Mouse (Mus musculus) midbrain, embryonic 14.5 days (tissue): Measurements from ENCODE around the gene Krtap19-4. TPM values are rescaled to one million over a fixed set of nuclear protein-coding genes. Genes with fewer than 3 reads are reported as not detected.
A peak's percentile ranks its signal among the peaks of the same experiment; 100 is the strongest.

ENCODE experiments used
- ATAC-seq: fragments of 200-750 bp; cut with Nextera tagmentation; 2 replicates; pipeline ENCODE4 v1.8.0; 2017; ENCODE audit warnings: moderate number of reproducible peaks, moderate library complexity; ENCODE audit not compliant: low FRiP score, low TSS enrichment
- DNase-seq: peaks from one replicate; pipeline ENCODE4 v3.0.0-alpha.2; 2015
- H3K27ac ChIP-seq: fragments of 300-500 bp; sonication (generic); replicated peaks from 2 replicates; pipeline ENCODE4 v1.5.1; 2014; ENCODE audit warnings: mild to moderate bottlenecking, low read depth, low read length, moderate library complexity
- H3K27me3 ChIP-seq: fragments of 300-500 bp; sonication (generic); 2 replicates; pipeline ENCODE4 v1.6.1; 2014; ENCODE audit warnings: low read length, control low read depth, mixed read lengths; ENCODE audit not compliant: control insufficient read depth, insufficient read depth
- H3K36me3 ChIP-seq: fragments of 300-500 bp; sonication (generic); 2 replicates; pipeline ENCODE4 v1.6.1; 2014; ENCODE audit warnings: low read length, control low read depth; ENCODE audit not compliant: control insufficient read depth, insufficient read depth
- H3K4me1 ChIP-seq: fragments of 300-500 bp; sonication (generic); 2 replicates; pipeline ENCODE4 v1.6.1; 2014; ENCODE audit warnings: mild to moderate bottlenecking, antibody characterized with exemption, low read length, control low read depth; ENCODE audit not compliant: control insufficient read depth, insufficient read depth
- H3K4me2 ChIP-seq: fragments of 300-500 bp; sonication (generic); 2 replicates; pipeline ENCODE4 v1.6.1; 2014; ENCODE audit warnings: mild to moderate bottlenecking, low read length, moderate library complexity
- H3K4me3 ChIP-seq: fragments of 300-500 bp; sonication (generic); replicated peaks from 2 replicates; pipeline ENCODE4 v1.5.1; 2014; ENCODE audit warnings: low read depth, low read length
- H3K9ac ChIP-seq: fragments of 300-500 bp; sonication (generic); replicated peaks from 2 replicates; pipeline ENCODE4 v1.6.1; 2014; ENCODE audit warnings: mild to moderate bottlenecking, low read length, moderate library complexity
- H3K9me3 ChIP-seq: fragments of 300-500 bp; sonication (generic); 2 replicates; pipeline ENCODE4 v1.6.1; 2016; ENCODE audit warnings: low read length, control low read depth, mixed read lengths; ENCODE audit not compliant: control insufficient read depth
- WGBS: fragments of 180-500 bp; shearing (Covaris S2); extraction: QIAGEN DNeasy Blood & Tissue Kit; methylation state at CpG from one replicate; pipeline ENCODE4 v1.1.7; 2014; 5-methylcytosine and 5-hydroxymethylcytosine counted together
- polyA plus RNA-seq: library from polyadenylated mRNA; unstranded; fragments of >200 nt; fragmentation: Nextera tagmentation; extraction: Ambion mirVana; gene quantifications from 2 replicates; pipeline ENCODE4 v1.2.1, GENCODE M21; 2014

The Krtap19-4 gene
- polyA plus RNA-seq, result not detected in 2 replicates

DNA sequence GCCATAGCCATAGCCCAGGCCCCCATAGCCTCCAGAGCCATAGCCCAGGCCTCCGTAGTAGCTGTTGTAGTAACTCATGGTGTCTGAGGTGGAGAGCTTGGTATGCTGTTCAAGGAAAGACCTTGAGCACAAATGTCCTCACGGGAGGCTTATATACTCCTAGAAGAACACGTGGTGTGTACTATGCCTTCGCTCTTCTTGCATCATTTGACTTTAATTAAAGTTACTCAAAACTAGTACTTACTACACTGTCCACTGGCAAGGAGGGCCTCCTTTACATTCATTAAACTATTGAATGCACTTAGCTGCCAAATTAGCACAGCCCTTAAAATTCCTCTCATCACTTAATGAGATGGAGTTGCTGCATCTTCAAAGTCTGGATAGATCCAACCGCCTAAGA lies at the start of gene Krtap19-4:
TSS of gene Krtap19-4 (minus strand) at position 101 of the 400 bp plus-strand sequence.
- DNase-seq, result no peak
- ATAC-seq, result no peak
- no peaks in the 10 kb centered on the region for H3K4me1 ChIP-seq
- H3K36me3 ChIP-seq, result no peaks in the 10 kb centered on the region
- WGBS, result 92% methylated on average over 5 of the region's 5 CpGs
- no peak within 1 kb of the TSS for H3K4me3 ChIP-seq
- H3K9ac ChIP-seq, result no peak within 1 kb of the TSS
- no peak within 1 kb of the TSS for H3K27ac ChIP-seq
- H3K4me2 ChIP-seq, result no peak within 1 kb of the TSS
- no peaks in the 10 kb centered on the region for H3K27me3 ChIP-seq
- H3K9me3 ChIP-seq, result no peaks in the 10 kb centered on the region

DNA sequence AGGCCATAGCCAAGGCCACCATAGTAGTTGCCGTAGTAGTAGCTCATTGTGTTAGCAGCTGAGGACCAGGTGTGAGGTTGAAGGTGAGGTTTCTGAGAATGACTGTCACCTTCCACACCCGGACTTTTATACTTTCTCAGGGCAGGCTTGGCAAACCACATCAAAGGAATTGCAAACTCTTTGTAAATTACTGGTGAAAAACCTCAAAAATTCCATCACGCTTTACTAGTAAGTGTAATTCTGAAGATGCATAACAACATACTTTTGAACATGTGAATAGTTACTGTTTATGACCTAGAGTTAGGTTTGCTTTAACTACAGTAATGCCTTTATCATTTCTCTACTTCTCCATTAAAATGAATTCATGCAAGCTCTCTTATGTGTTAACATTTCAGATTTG lies 47.3 kb upstream of the Krtap19-4 start, which contains the start of gene Krtap19-9b:
TSS of gene Krtap19-9b (minus strand) at position 101 of the 400 bp plus-strand sequence.
- no peaks in the 10 kb centered on the region for H3K4me1 ChIP-seq
- H3K4me2 ChIP-seq, result no peak within 1 kb of the TSS
- H3K36me3 ChIP-seq, result no peaks in the 10 kb centered on the region
- no peak for ATAC-seq
- H3K9ac ChIP-seq, result no peak within 1 kb of the TSS
- no peak for DNase-seq
- no peak within 1 kb of the TSS for H3K4me3 ChIP-seq
- H3K9me3 ChIP-seq, result no peaks in the 10 kb centered on the region
- WGBS, result 94% methylated on average over 3 of the region's 3 CpGs
- no peak within 1 kb of the TSS for H3K27ac ChIP-seq
- H3K27me3 ChIP-seq, result no peaks in the 10 kb centered on the region

DNA sequence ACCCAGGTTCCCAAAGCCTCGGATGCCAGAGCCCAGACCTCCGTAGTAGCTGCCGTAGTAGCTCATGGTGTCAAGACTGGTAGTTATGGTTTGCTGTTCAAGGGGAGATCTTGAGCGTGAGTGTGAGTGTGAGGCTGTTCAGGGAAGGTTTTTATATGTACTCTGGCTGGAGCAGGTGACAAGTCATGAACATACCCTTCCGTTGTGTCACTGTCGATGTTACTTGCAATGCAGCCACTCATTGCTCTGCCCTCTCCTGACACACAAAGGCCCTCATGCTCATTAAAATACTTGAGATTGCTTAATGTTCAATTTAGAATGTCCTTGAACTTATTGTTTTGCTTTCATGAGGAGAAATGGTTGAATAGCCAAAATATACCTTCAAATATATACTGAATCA lies 11.5 kb upstream of the Krtap19-4 start, which contains the start of gene Krtap19-5:
TSS of gene Krtap19-5 (minus strand) at position 101 of the 400 bp plus-strand sequence.
- WGBS, result 96% methylated on average over 6 of the region's 6 CpGs
- H3K27ac ChIP-seq, result no peak within 1 kb of the TSS

DNA sequence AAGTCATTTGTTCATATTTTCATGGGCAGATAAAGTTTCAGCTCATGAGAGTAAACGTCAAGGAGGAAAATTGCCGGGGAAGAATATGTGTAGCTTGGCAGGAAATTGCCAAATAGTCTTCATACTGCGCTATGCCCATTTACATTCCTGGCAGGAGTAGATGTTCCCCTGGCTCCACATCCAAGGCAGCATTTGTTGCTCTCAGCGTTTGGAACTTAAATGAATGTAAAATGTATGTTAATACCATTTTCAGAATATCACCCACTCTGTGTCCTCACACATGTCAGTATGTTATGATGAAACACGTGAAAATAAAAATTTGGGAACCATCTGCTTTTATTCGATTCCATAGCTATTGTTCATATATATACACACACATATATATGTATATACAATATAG lies 2.0 kb upstream of the Krtap19-4 start:
- no peak overlapping the region for H3K4me2 ChIP-seq
- no peak overlapping the region for H3K4me3 ChIP-seq
- ATAC-seq (no peak), DNase-seq (no peak)
- H3K9me3 ChIP-seq, result no peaks in the 10 kb centered on the region
- no peak overlapping the region for H3K27ac ChIP-seq
- 89% methylated on average over 6 of the region's 6 CpGs for whole genome bisulfite sequencing
- no peaks in the 10 kb centered on the region for H3K27me3 ChIP-seq
- no peaks in the 10 kb centered on the region for H3K36me3 ChIP-seq
- no peaks in the 10 kb centered on the region for H3K4me1 ChIP-seq
- H3K9ac ChIP-seq, result no peak overlapping the region

More for the DNA sequence above, 11.5 kb upstream of the Krtap19-4 start, which contains the start of gene Krtap19-5:
- DNase-seq (no peak), ATAC-seq (no peak)
- Histone ChIP-seq H3K4me1 (no peaks in the 10 kb centered on the region), H3K36me3 (no peaks in the 10 kb centered on the region), H3K4me3 (no peak within 1 kb of the TSS), H3K9ac (no peak within 1 kb of the TSS), H3K9me3 (no peaks in the 10 kb centered on the region), H3K27me3 (no peaks in the 10 kb centered on the region), H3K4me2 (no peak within 1 kb of the TSS)

DNA sequence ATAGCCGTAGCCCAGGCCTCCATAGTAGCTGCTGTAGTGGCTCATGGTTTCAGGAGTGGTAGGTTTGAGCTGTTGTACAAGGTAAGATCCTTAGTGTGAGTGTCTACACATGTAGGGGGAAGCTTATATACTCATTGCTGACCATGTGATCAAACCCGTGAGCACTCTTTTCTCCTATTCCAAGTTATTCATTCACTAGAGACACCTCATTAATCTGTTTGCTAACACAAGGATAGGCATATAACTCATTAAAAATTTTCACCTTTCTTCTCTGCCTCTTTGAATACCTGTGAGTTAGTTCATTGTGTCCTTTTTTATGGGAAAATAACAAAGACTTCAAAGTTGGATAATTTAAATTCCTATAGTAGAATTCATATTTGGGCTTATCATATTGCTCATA lies 7.0 kb downstream of the Krtap19-4 start, which contains the start of gene Krtap19-3:
TSS of gene Krtap19-3 (minus strand) at position 101 of the 400 bp plus-strand sequence.
- H3K9ac ChIP-seq, result no peak within 1 kb of the TSS
- H3K9me3 ChIP-seq, result no peaks in the 10 kb centered on the region
- H3K4me1 ChIP-seq, result no peaks in the 10 kb centered on the region
- ATAC-seq, result no peak
- no peaks in the 10 kb centered on the region for H3K36me3 ChIP-seq
- 94% methylated on average over 2 of the region's 2 CpGs for WGBS
- no peak within 1 kb of the TSS for H3K4me3 ChIP-seq
- no peaks in the 10 kb centered on the region for H3K27me3 ChIP-seq
- H3K27ac ChIP-seq, result no peak within 1 kb of the TSS
- no peak for DNase-seq
- no peak within 1 kb of the TSS for H3K4me2 ChIP-seq

DNA sequence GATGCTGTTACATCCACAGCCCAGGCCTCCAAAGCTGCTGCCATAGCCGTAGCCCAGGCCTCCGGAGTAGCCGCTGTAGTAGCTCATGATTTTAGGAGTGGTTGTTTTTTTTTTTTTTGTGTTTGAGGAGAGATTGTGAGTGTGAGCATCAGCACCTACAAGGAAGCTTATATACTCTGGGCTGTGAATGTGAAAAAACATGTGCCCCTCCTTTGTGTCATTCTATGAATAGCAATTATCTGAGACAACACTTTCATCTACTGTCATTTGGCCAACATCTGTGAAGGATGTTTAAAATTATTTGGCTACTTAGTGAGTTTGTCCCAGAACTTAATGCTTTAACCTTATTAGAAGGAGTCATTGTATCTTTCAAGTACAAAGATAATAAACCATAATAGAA lies 10.7 kb downstream of the Krtap19-4 start, which contains the start of gene Krtap19-2:
TSS of gene Krtap19-2 (minus strand) at position 101 of the 400 bp plus-strand sequence.
- Histone ChIP-seq H3K27ac (no peak within 1 kb of the TSS), H3K9ac (no peak within 1 kb of the TSS), H3K4me3 (no peak within 1 kb of the TSS), H3K27me3 (no peaks in the 10 kb centered on the region), H3K4me2 (no peak within 1 kb of the TSS), H3K9me3 (no peaks in the 10 kb centered on the region), H3K36me3 (no peaks in the 10 kb centered on the region), H3K4me1 (no peaks in the 10 kb centered on the region)
- ATAC-seq (no peak), DNase-seq (no peak)
- over 99% methylated on average over 3 of the region's 3 CpGs for WGBS

DNA sequence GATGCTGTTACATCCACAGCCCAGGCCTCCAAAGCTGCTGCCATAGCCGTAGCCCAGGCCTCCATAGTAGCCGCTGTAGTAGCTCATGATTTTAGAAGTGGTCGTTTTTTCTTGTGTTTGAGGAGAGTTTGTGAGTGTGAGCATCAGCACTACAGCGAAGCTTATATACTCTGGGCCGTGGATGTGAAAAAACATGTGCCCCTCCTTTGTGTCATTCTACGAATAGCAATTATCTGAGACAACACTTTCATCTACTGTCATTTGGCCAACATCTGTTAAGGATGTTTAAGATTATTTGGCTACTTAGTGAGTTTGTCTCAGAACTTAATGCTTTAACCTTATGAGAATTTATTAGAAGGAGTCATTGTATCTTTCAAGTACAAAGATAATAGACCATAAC lies 15.6 kb downstream of the Krtap19-4 start, which contains the start of gene Krtap19-1:
TSS of gene Krtap19-1 (minus strand) at position 101 of the 400 bp plus-strand sequence.
- Histone ChIP-seq H3K9ac (no peak within 1 kb of the TSS), H3K27me3 (no peaks in the 10 kb centered on the region), H3K36me3 (no peaks in the 10 kb centered on the region), H3K4me3 (no peak within 1 kb of the TSS), H3K27ac (no peak within 1 kb of the TSS), H3K9me3 (no peaks in the 10 kb centered on the region), H3K4me1 (no peaks in the 10 kb centered on the region), H3K4me2 (no peak within 1 kb of the TSS)
- ATAC-seq, result no peak
- 90% methylated on average over 6 of the region's 6 CpGs for WGBS
- DNase-seq, result no peak

DNA sequence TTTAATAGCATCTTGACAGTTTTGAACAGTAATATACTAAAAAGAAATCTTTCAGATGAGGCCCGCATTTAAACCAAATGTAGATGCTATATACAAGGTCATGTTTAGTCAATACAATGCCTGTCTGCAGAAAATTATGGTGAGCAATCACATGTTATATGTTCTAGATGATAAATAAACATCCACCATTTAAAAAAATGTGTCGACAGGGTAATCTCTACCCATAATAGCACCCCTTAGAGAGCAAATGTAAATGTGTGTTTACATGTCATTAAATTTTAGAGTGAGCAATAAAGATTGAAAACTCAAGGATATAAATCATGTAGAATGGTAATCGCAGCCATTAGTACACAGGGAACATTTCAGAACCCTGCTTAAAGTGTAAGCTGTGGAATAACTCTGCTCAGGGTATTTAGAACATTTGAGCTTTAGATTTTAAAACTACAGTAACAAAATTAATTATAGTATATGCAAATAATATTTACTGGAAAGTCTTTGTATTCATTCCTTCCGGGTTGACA lies 19.9 kb downstream of the Krtap19-4 start:
- Histone ChIP-seq H3K27ac (no peak overlapping the region), H3K27me3 (no peaks in the 10 kb centered on the region), H3K36me3 (no peaks in the 10 kb centered on the region), H3K4me1 (no peaks in the 10 kb centered on the region), H3K4me2 (no peak overlapping the region), H3K9ac (no peak overlapping the region), H3K4me3 (no peak overlapping the region), H3K9me3 (no peaks in the 10 kb centered on the region)
- WGBS, result 92% methylated on average over 4 of the region's 4 CpGs
- no peak for DNase-seq
- ATAC-seq, result no peak

DNA sequence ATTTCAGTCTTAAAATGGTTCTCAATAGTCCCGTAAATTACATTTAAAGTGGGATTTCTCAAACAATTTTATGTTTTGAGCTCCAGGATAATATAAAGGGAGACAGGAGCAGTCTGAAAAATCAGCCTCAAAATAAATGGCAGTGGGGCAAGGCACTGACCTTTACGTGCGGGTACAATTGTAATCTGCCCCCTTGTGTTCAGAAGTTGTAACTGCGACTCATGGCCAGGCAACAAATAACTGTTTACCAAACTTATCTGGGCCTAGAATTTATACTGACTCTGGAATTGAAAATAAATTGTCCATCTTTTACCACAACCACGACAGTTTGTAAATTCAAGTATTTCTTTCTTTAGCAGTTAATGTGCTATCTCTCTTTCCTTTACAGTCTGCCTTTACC lies 33.4 kb downstream of the Krtap19-4 start:
- Histone ChIP-seq H3K4me2 (no peak overlapping the region), H3K4me3 (no peak overlapping the region), H3K27ac (no peak overlapping the region), H3K4me1 (no peaks in the 10 kb centered on the region), H3K9me3 (no peaks in the 10 kb centered on the region), H3K9ac (no peak overlapping the region), H3K36me3 (no peaks in the 10 kb centered on the region), H3K27me3 (no peaks in the 10 kb centered on the region)
- peak; percentile 67 for DNase-seq
- 15% methylated on average over 5 of the region's 5 CpGs for WGBS
- ATAC-seq, result no peak
